Comparison of ENCODE assay signal across 9 mouse cellular contexts in genomic region chr1:167337463-167338095, GRCm38 (mm10). TPM values are rescaled to one million over a fixed set of nuclear protein-coding genes. Genes with fewer than 3 reads are reported as not detected.
DNase-seq lines count a peak whose midpoint lies in the region; ATAC-seq and TF ChIP-seq lines count a peak whose summit lies in the region.
"Had no signal": no experiment of that assay in that cellular context is flagged by ENCODE, and none has a peak within 500 bp of the region (broad histone marks: within the 10 kb centered on the region; RNA-seq: fewer than 3 reads in every experiment).

No protein-coding gene starts in this region.

- H3ac ChIP-seq in C2C12 (ENCODE audit: control insufficient read depth, insufficient read length, low read depth): no peak overlapping the region

- peak; percentile 87 for DNase-seq in adrenal gland, adult 2 months
- peak; percentile 88 for DNase-seq in embryo, embryonic 11 days
- peak; percentile 79 for DNase-seq in heart, adult 8-10 months (ENCODE audit: low spot score)
- DNase-seq in kidney, postnatal 4 days: peak; percentile 89 to 91
- DNase-seq in lung, embryonic 14.5 days: peak; percentile 95
- DNase-seq in ovary, postnatal 14 days (ENCODE audit: low spot score): peak; percentile 82
- DNase-seq in thymus, postnatal 10 days (ENCODE audit: low spot score in 2 of 2): peak; percentile 48 to 76

- no peak overlapping the region for H3K4me3 ChIP-seq in C2C12 (ENCODE audit: insufficient read depth, poor library complexity, severe bottlenecking)
- no peak overlapping the region for H3K4me3 ChIP-seq in lung, embryonic 14.5 days (ENCODE audit: low read depth, low read length)
- H3K4me3 ChIP-seq: heart, embryonic 13.5 days had no signal

- 18% methylated on average over 12 of the region's 12 CpGs for WGBS in lung, embryonic 14.5 days

- peaks cover 6% of the 10 kb centered on the region for H3K36me3 ChIP-seq in C2C12 (ENCODE audit: control insufficient read depth, insufficient read depth)
- H3K36me3 ChIP-seq in lung, embryonic 14.5 days (ENCODE audit: insufficient read depth): peaks cover 11% of the 10 kb centered on the region; the same call in 1 of the 2 replicates

- no peaks in the 10 kb centered on the region for H3K4me1 ChIP-seq in lung, embryonic 14.5 days (ENCODE audit: insufficient read depth)

- no peak overlapping the region for H3K9ac ChIP-seq in lung, embryonic 14.5 days
- H3K9ac ChIP-seq: heart, embryonic 13.5 days had no signal

- peak; percentile 43 for TF ChIP-seq CTCF in C2C12 (IDR thresholded peaks at IDR 0.05; ENCODE audit: control insufficient read depth, insufficient read depth, insufficient read length)
- peak; percentile 84 for TF ChIP-seq CTCF in lung, embryonic 14.5 days (IDR thresholded peaks at IDR 0.05; ENCODE audit: low read depth)

- no peaks in the 10 kb centered on the region for H3K27me3 ChIP-seq in C2C12 (ENCODE audit: control insufficient read depth, insufficient read depth, insufficient read length)
- H3K27me3 ChIP-seq in lung, embryonic 14.5 days (ENCODE audit: insufficient read depth, low read length): 0 out of 2 replicates have a peak, but pooled peaks cover 5% of the 10 kb centered on the region

- no peak overlapping the region for H3K27ac ChIP-seq in lung, embryonic 14.5 days (ENCODE audit: low read depth)
- H3K27ac ChIP-seq: heart, embryonic 13.5 days had no signal

- ATAC-seq in lung, embryonic 14.5 days (ENCODE audit: insufficient read depth): peak; percentile 57

- no peaks in the 10 kb centered on the region for H3K9me3 ChIP-seq in lung, embryonic 14.5 days (ENCODE audit: low read depth, low read length)
- H3K9me3 ChIP-seq: heart, embryonic 13.5 days had no signal

- no peak overlapping the region for H3K4me2 ChIP-seq in lung, embryonic 14.5 days
- H3K4me2 ChIP-seq: heart, embryonic 13.5 days had no signal

- no peaks in the 10 kb centered on the region for H3K79me3 ChIP-seq in C2C12 (ENCODE audit: low read depth)

- H3K79me2 ChIP-seq in C2C12 (ENCODE audit: control insufficient read depth, insufficient read depth): no peaks in the 10 kb centered on the region

TF ChIP-seq in C2C12, 6 proteins besides CTCF, POLR2A, EP300 and RAD21:
- TF ChIP-seq MAX (IDR thresholded peaks at IDR 0.05): no peak
- TF ChIP-seq USF1 (IDR thresholded peaks at IDR 0.05; ENCODE audit: low read depth): no peak
- TF ChIP-seq MYOG (IDR thresholded peaks at IDR 0.05; ENCODE audit: control insufficient read depth, extremely low read depth, insufficient read length): no peak
- TF ChIP-seq MYOD1 (IDR thresholded peaks at IDR 0.05; ENCODE audit: control insufficient read depth, insufficient read length, low read depth): no peak
- no peak for TF ChIP-seq CEBPB (IDR thresholded peaks at IDR 0.05; ENCODE audit: low read depth)
- TF ChIP-seq FOSL1 (IDR thresholded peaks at IDR 0.05; ENCODE audit: insufficient read depth, low read length, poor library complexity, severe bottlenecking): no peak
TF ChIP-seq in C2C12: peak in this region for 0.

RNA-seq across cellular contexts. Expression of gene Aldh9a1, which starts 12.2 kb away (rescaled TPM):
- polyA plus RNA-seq in C2C12 (2012; fragmentation: generic; extraction: Trizol): 29.4 TPM
- total RNA-seq in adrenal gland, adult 2 months (2021): 10 to 100 TPM; 77.1 to 84.8 TPM
- 62.4 and 62.8 TPM in 2 replicates for polyA plus RNA-seq in adrenal gland, adult 2 months (2012; rRNA removed)
- total RNA-seq in heart, adult 8-10 months (2022): 10 to 100 TPM; 15.1 to 27.6 (median 20.4) TPM
- 44.0 and 46.2 TPM in 2 replicates for polyA plus RNA-seq in lung, embryonic 14.5 days (2014; fragmentation: Nextera tagmentation; extraction: Ambion mirVana)

RNA-seq across cellular contexts. Expression of gene Tmco1, which starts 29.4 kb away (rescaled TPM):
- polyA plus RNA-seq in C2C12 (2012; fragmentation: generic; extraction: Trizol): 59.8 TPM
- 100 to 1,000 TPM; 141 to 146 TPM for total RNA-seq in adrenal gland, adult 2 months (2021)
- 58.7 and 83.4 TPM in 2 replicates for polyA plus RNA-seq in adrenal gland, adult 2 months (2012; rRNA removed)
- total RNA-seq in heart, adult 8-10 months (2022): 10 to 100 TPM; 92.5 to 99.4 (median 98.8) TPM
- polyA plus RNA-seq in lung, embryonic 14.5 days (2014; fragmentation: Nextera tagmentation; extraction: Ambion mirVana): 91.5 and 93.1 TPM in 2 replicates

RNA-seq across cellular contexts. Expression of gene Uck2, which starts 52.5 kb away (rescaled TPM):
- polyA plus RNA-seq in C2C12 (2012; fragmentation: generic; extraction: Trizol): 104 TPM
- 100 to 1,000 TPM in 1 of 2 experiments, 10 to 100 TPM in 1; 39.5 to 107 TPM for total RNA-seq in adrenal gland, adult 2 months (2021)
- polyA plus RNA-seq in adrenal gland, adult 2 months (2012; rRNA removed): 15.8 and 30.4 TPM in 2 replicates
- total RNA-seq in heart, adult 8-10 months (2022): 10 to 100 TPM; 38.7 to 50.3 (median 43.4) TPM
- 98.3 and 98.8 TPM in 2 replicates for polyA plus RNA-seq in lung, embryonic 14.5 days (2014; fragmentation: Nextera tagmentation; extraction: Ambion mirVana)

RNA-seq across cellular contexts. Expression of gene Mgst3, which starts 56.1 kb away (rescaled TPM):
- polyA plus RNA-seq in C2C12 (2012; fragmentation: generic; extraction: Trizol): 108 TPM
- 10 to 100 TPM; 79.0 to 84.2 TPM for total RNA-seq in adrenal gland, adult 2 months (2021)
- polyA plus RNA-seq in adrenal gland, adult 2 months (2012; rRNA removed): 298 and 342 TPM in 2 replicates
- total RNA-seq in heart, adult 8-10 months (2022): 100 to 1,000 TPM; 345 to 380 (median 359) TPM
- 45.5 and 46.6 TPM in 2 replicates for polyA plus RNA-seq in lung, embryonic 14.5 days (2014; fragmentation: Nextera tagmentation; extraction: Ambion mirVana)
